Mouse (Mus musculus): ENCODE measurements around the gene Atf1.
"Not testable (repeated sequence)": the region's sequence is repeated elsewhere in the genome, so short reads cannot be mapped to it uniquely, and the experiment has no call there.

The Atf1 gene

GRCm38 (mm10) chr15:100218018-100218417 lies 9.6 kb upstream of the Atf1 start:
- no peak for DNase-seq

GRCm38 (mm10) chr15:100219396-100219795 lies 8.2 kb upstream of the Atf1 start:
- DNase-seq: no peak

GRCm38 (mm10) chr15:100220916-100221315 lies 6.7 kb upstream of the Atf1 start:
- DNase-seq: no peak

- DNase-seq: no peak
These were observed 2.2 kb upstream of the Atf1 start for GRCm38 (mm10) chr15:100225381-100225780.

GRCm38 (mm10) chr15:100225891-100226290 lies 1.7 kb upstream of the Atf1 start:
- no peak for DNase-seq

GRCm38 (mm10) chr15:100227031-100227662 lies 472 bp upstream of the Atf1 start:
- DNase-seq: no peak

- peak in 1 of 2 experiments; percentile 10 for DNase-seq
These were observed 1.1 kb downstream of the Atf1 start for GRCm38 (mm10) chr15:100228535-100229336.

GRCm38 (mm10) chr15:100230655-100231054 lies 3.0 kb downstream of the Atf1 start:
- DNase-seq: no peak

- DNase-seq: no peak
These were observed 4.3 kb downstream of the Atf1 start for GRCm38 (mm10) chr15:100231616-100232525.

GRCm38 (mm10) chr15:100235208-100235965 lies 7.8 kb downstream of the Atf1 start:
- DNase-seq: no peak

- DNase-seq: no peak
These were observed 9.3 kb downstream of the Atf1 start for GRCm38 (mm10) chr15:100236952-100237351.

GRCm38 (mm10) chr15:100241780-100242179 lies 14.2 kb downstream of the Atf1 start:
- no peak for DNase-seq

- DNase-seq: no peak
These were observed 18.3 kb downstream of the Atf1 start for GRCm38 (mm10) chr15:100245951-100246350.

- no peak for DNase-seq
These were observed 19.7 kb downstream of the Atf1 start for GRCm38 (mm10) chr15:100247296-100247695.

- DNase-seq: no peak
These were observed 21.2 kb downstream of the Atf1 start for GRCm38 (mm10) chr15:100248665-100249433.

GRCm38 (mm10) chr15:100251153-100251780 lies 23.6 kb downstream of the Atf1 start:
- DNase-seq: no peak

- no peak for DNase-seq
These were observed 28.8 kb downstream of the Atf1 start for GRCm38 (mm10) chr15:100256386-100256785.

GRCm38 (mm10) chr15:100257305-100257704 lies 29.7 kb downstream of the Atf1 start:
- DNase-seq: no peak

GRCm38 (mm10) chr15:100258646-100259425 lies 31.2 kb downstream of the Atf1 start:
- no peak for DNase-seq

GRCm38 (mm10) chr15:100260351-100260750 lies 32.7 kb downstream of the Atf1 start:
- not testable (repeated sequence) for DNase-seq
